Mouse (Mus musculus) embryonic facial prominence, embryonic 13.5 days (tissue): ENCODE data around the gene Ndufc1. TPM values are rescaled to one million over a fixed set of nuclear protein-coding genes. Genes with fewer than 3 reads are reported as not detected.
"Not testable (repeated sequence)": the region's sequence is repeated elsewhere in the genome, so short reads cannot be mapped to it uniquely, and the experiment has no call there.

Source experiments
- ATAC-seq: fragments of 200-750 bp; cut with Nextera tagmentation; 2 replicates; pipeline ENCODE4 v1.8.0; 2017; ENCODE audit warnings: low read depth; ENCODE audit not compliant: insufficient number of reproducible peaks, insufficient read depth, low FRiP score, low TSS enrichment
- H3K27ac ChIP-seq: fragments of 300-500 bp; sonication (generic); 2 replicates; pipeline ENCODE4 v1.5.1; 2015; ENCODE audit warnings: moderate library complexity, mild to moderate bottlenecking, inconsistent platforms
- H3K27me3 ChIP-seq: fragments of 300-500 bp; sonication (generic); 2 replicates; pipeline ENCODE4 v1.6.1; 2015; ENCODE audit warnings: mild to moderate bottlenecking, inconsistent platforms
- H3K36me3 ChIP-seq: fragments of 300-500 bp; sonication (generic); 2 replicates; pipeline ENCODE4 v1.6.1; 2015; ENCODE audit warnings: mild to moderate bottlenecking, inconsistent platforms
- H3K4me1 ChIP-seq: fragments of 300-500 bp; sonication (generic); 2 replicates; pipeline ENCODE4 v1.6.1; 2015; ENCODE audit warnings: inconsistent platforms
- H3K4me2 ChIP-seq: fragments of 300-500 bp; sonication (generic); 2 replicates; pipeline ENCODE4 v1.6.1; 2015; ENCODE audit warnings: moderate library complexity, mild to moderate bottlenecking, inconsistent platforms
- H3K4me3 ChIP-seq: fragments of 300-500 bp; sonication (generic); 2 replicates; pipeline ENCODE4 v1.5.1; 2015; ENCODE audit warnings: mild to moderate bottlenecking, inconsistent platforms
- H3K9ac ChIP-seq: fragments of 300-500 bp; sonication (generic); 2 replicates; pipeline ENCODE4 v1.6.1; 2015; ENCODE audit warnings: mild to moderate bottlenecking, inconsistent platforms
- H3K9me3 ChIP-seq: fragments of 300-500 bp; sonication (generic); 2 replicates; pipeline ENCODE4 v1.6.1; 2016; ENCODE audit warnings: inconsistent platforms
- WGBS: fragments of 180-500 bp; shearing (Covaris S2); methylation state at CpG from one replicate; pipeline ENCODE4 v1.1.7; 2015; ENCODE audit warnings: mixed read lengths; 5-methylcytosine and 5-hydroxymethylcytosine counted together
- polyA plus RNA-seq: library from polyadenylated mRNA; unstranded; fragments of >200 nt; fragmentation: Nextera tagmentation; extraction: Ambion mirVana; gene quantifications from 2 replicates; pipeline ENCODE4 v1.2.1, GENCODE M21; 2015

The Ndufc1 gene
- polyA plus RNA-seq, 1 experiment from 2014 or later: 766 TPM

GRCm38 (mm10) chr3:51365517-51365882 lies 43.3 kb downstream of the Ndufc1 start:
- WGBS: 8% methylated on average over 3 of the region's 3 CpGs
- ATAC-seq: no peak
- H3K4me2 ChIP-seq: peak overlapping the region; percentile 73
- no peaks in the 10 kb centered on the region for H3K36me3 ChIP-seq
- peaks cover 8% of the 10 kb centered on the region for H3K4me1 ChIP-seq
- H3K27me3 ChIP-seq: peaks cover 7% of the 10 kb centered on the region; the same call in 1 of the 2 replicates
- H3K27ac ChIP-seq: no peak overlapping the region
- H3K9me3 ChIP-seq: no peaks in the 10 kb centered on the region
- H3K9ac ChIP-seq: peak overlapping the region; percentile 54
- H3K4me3 ChIP-seq: peak overlapping the region; percentile 48

- Histone ChIP-seq H3K9ac (peak overlapping the region; percentile 54), H3K4me1 (peaks cover 8% of the 10 kb centered on the region), H3K36me3 (no peaks in the 10 kb centered on the region), H3K27me3 (peaks cover 7% of the 10 kb centered on the region; the same call in 1 of the 2 replicates), H3K4me3 (peak overlapping the region; percentile 48), H3K4me2 (peak overlapping the region; percentile 73), H3K27ac (no peak overlapping the region), H3K9me3 (no peaks in the 10 kb centered on the region)
- ATAC-seq: peak; percentile 78
- WGBS: 5% methylated on average over 31 of the region's 31 CpGs
Observed at GRCm38 (mm10) chr3:51364703-51365516, 43.9 kb downstream of the Ndufc1 start.

GRCm38 (mm10) chr3:51361066-51361465 lies 47.7 kb downstream of the Ndufc1 start:
- Histone ChIP-seq H3K9ac (no peak overlapping the region), H3K4me3 (no peak overlapping the region), H3K36me3 (no peaks in the 10 kb centered on the region), H3K9me3 (no peaks in the 10 kb centered on the region), H3K27me3 (peaks cover 7% of the 10 kb centered on the region; the same call in 1 of the 2 replicates), H3K27ac (no peak overlapping the region), H3K4me1 (peaks cover 14% of the 10 kb centered on the region), H3K4me2 (0 out of 2 replicates have a peak overlapping the region, but pooled peaks have one; percentile 9)
- no peak for ATAC-seq
- 18% methylated on average over 9 of the region's 9 CpGs for WGBS

- no peaks in the 10 kb centered on the region for H3K36me3 ChIP-seq
- H3K4me1 ChIP-seq: peaks cover 9% of the 10 kb centered on the region
- no peaks in the 10 kb centered on the region for H3K9me3 ChIP-seq
- no peak overlapping the region for H3K9ac ChIP-seq
- H3K27me3 ChIP-seq: peaks cover 7% of the 10 kb centered on the region; the same call in 1 of the 2 replicates
- ATAC-seq: no peak
- H3K4me3 ChIP-seq: peak overlapping the region; percentile 58
- WGBS: 20% methylated on average over 14 of the region's 14 CpGs
- no peak overlapping the region for H3K27ac ChIP-seq
- peak overlapping the region; percentile 71 for H3K4me2 ChIP-seq
Observed at GRCm38 (mm10) chr3:51359558-51360307, 49.1 kb downstream of the Ndufc1 start.

- peak overlapping the region; percentile 74 for H3K27ac ChIP-seq
- H3K9me3 ChIP-seq: no peaks in the 10 kb centered on the region
- peaks cover 6% of the 10 kb centered on the region for H3K4me1 ChIP-seq
- ATAC-seq: peak; percentile 78
- WGBS: under 1% methylated on average over 50 of the region's 50 CpGs
- H3K9ac ChIP-seq: peak overlapping the region; percentile 70
- H3K27me3 ChIP-seq: peaks cover 2% of the 10 kb centered on the region; the same call in 1 of the 2 replicates
- H3K4me3 ChIP-seq: peak overlapping the region; percentile 58
- no peaks in the 10 kb centered on the region for H3K36me3 ChIP-seq
- H3K4me2 ChIP-seq: peak overlapping the region; percentile 71
Observed at GRCm38 (mm10) chr3:51358660-51359557, 49.9 kb downstream of the Ndufc1 start.

- no peaks in the 10 kb centered on the region for H3K36me3 ChIP-seq
- H3K9ac ChIP-seq: peak overlapping the region; percentile 56
- ATAC-seq: peak; percentile 57; the same call in 1 of the 2 replicates
- no peaks in the 10 kb centered on the region for H3K27me3 ChIP-seq
- no peaks in the 10 kb centered on the region for H3K9me3 ChIP-seq
- peak overlapping the region; percentile 71 for H3K4me2 ChIP-seq
- under 1% methylated on average over 15 of the region's 15 CpGs for WGBS
- peaks cover 6% of the 10 kb centered on the region for H3K4me1 ChIP-seq
- H3K4me3 ChIP-seq: peak overlapping the region; percentile 58
- H3K27ac ChIP-seq: no peak overlapping the region
Observed at GRCm38 (mm10) chr3:51358181-51358580, 50.6 kb downstream of the Ndufc1 start.

- Histone ChIP-seq H3K4me2 (peak overlapping the region; percentile 71), H3K4me3 (peak overlapping the region; percentile 58), H3K9ac (peak overlapping the region; percentile 56), H3K9me3 (no peaks in the 10 kb centered on the region), H3K27ac (no peak overlapping the region), H3K27me3 (no peaks in the 10 kb centered on the region), H3K36me3 (no peaks in the 10 kb centered on the region), H3K4me1 (peaks cover 6% of the 10 kb centered on the region)
- 7% methylated on average over 14 of the region's 14 CpGs for WGBS
- ATAC-seq: no peak
Observed at GRCm38 (mm10) chr3:51357624-51358023, 51.2 kb downstream of the Ndufc1 start.

GRCm38 (mm10) chr3:51357078-51357477 lies 51.7 kb downstream of the Ndufc1 start:
- Histone ChIP-seq H3K27me3 (no peaks in the 10 kb centered on the region), H3K4me2 (peak overlapping the region; percentile 71), H3K4me1 (peaks cover 6% of the 10 kb centered on the region), H3K9me3 (no peaks in the 10 kb centered on the region), H3K36me3 (no peaks in the 10 kb centered on the region), H3K4me3 (no peak overlapping the region), H3K9ac (no peak overlapping the region), H3K27ac (no peak overlapping the region)
- WGBS: 45% methylated on average over 5 of the region's 5 CpGs
- no peak for ATAC-seq

- not testable (repeated sequence) for H3K4me3 ChIP-seq, H3K27ac ChIP-seq, H3K4me1 ChIP-seq, H3K4me2 ChIP-seq, H3K27me3 ChIP-seq, ATAC-seq, H3K9me3 ChIP-seq, H3K36me3 ChIP-seq, H3K9ac ChIP-seq
- WGBS: 84% methylated on average over 6 of the region's 6 CpGs
Observed at GRCm38 (mm10) chr3:51354956-51355355, 53.8 kb downstream of the Ndufc1 start.
